Mouse (Mus musculus) stomach, postnatal 0 days (tissue): Measurements from ENCODE around the gene 1500009C09Rik. TPM values are rescaled to one million over a fixed set of nuclear protein-coding genes. Genes with fewer than 3 reads are reported as not detected.

ENCODE experiments used
- ATAC-seq: fragments of 200-750 bp; cut with Nextera tagmentation; 2 replicates; pipeline ENCODE4 v1.8.0; 2017; ENCODE audit not compliant: low FRiP score, low TSS enrichment
- DNase-seq: peaks from one replicate; pipeline ENCODE4 v3.0.0-alpha.2; 2016; ENCODE audit warnings: low spot score
- H3K27ac ChIP-seq: fragments of 300-500 bp; sonication (generic); replicated peaks from 2 replicates; pipeline ENCODE4 v1.5.1; 2014; ENCODE audit warnings: mild to moderate bottlenecking, control low read depth
- H3K27me3 ChIP-seq: fragments of 300-500 bp; sonication (generic); 2 replicates; pipeline ENCODE4 v1.6.1; 2014; ENCODE audit warnings: low read length; ENCODE audit not compliant: control insufficient read depth, insufficient read depth
- H3K36me3 ChIP-seq: fragments of 300-500 bp; sonication (generic); 2 replicates; pipeline ENCODE4 v1.6.1; 2014; ENCODE audit warnings: low read length, mixed read lengths; ENCODE audit not compliant: control insufficient read depth, insufficient read depth
- H3K4me1 ChIP-seq: fragments of 300-500 bp; sonication (generic); replicated peaks from 2 replicates; pipeline ENCODE4 v1.6.1; 2014; ENCODE audit warnings: antibody characterized with exemption; ENCODE audit not compliant: control insufficient read depth, insufficient read depth
- H3K4me2 ChIP-seq: fragments of 300-500 bp; sonication (generic); replicated peaks from 2 replicates; pipeline ENCODE4 v1.6.1; 2014; ENCODE audit warnings: low read depth, mild to moderate bottlenecking, control low read depth, moderate library complexity
- H3K4me3 ChIP-seq: fragments of 300-500 bp; sonication (generic); 2 replicates; pipeline ENCODE4 v1.5.1; 2014; ENCODE audit warnings: low read depth, low read length, control low read depth
- H3K9ac ChIP-seq: fragments of 300-500 bp; sonication (generic); 2 replicates; pipeline ENCODE4 v1.6.1; 2014; ENCODE audit warnings: mild to moderate bottlenecking, low read length, control low read depth, mixed read lengths
- H3K9me3 ChIP-seq: fragments of 300-500 bp; sonication (generic); 2 replicates; pipeline ENCODE4 v1.6.1; 2016; ENCODE audit warnings: low read length; ENCODE audit not compliant: control insufficient read depth
- CTCF ChIP-seq: IDR thresholded peaks from 2 replicates; pipeline ENCODE4 v1.5.1; 2016; ENCODE audit warnings: antibody characterized with exemption, low read depth, mild to moderate bottlenecking, moderate library complexity
- EP300 ChIP-seq: optimal IDR thresholded peaks from 2 replicates; pipeline ENCODE3; 2016; ENCODE audit warnings: antibody characterized with exemption
- WGBS: fragments of 180-500 bp; shearing (Covaris S2); extraction: QIAGEN DNeasy Blood & Tissue Kit; methylation state at CpG from one replicate; pipeline ENCODE4 v1.1.7; 2014; 5-methylcytosine and 5-hydroxymethylcytosine counted together
- polyA plus RNA-seq: library from polyadenylated mRNA; unstranded; fragments of >200 nt; fragmentation: Nextera tagmentation; extraction: Ambion mirVana; gene quantifications from 2 replicates; pipeline ENCODE4 v1.2.1, GENCODE M21; 2015

The 1500009C09Rik gene
- polyA plus RNA-seq, 1 experiment from 2014 or later = 0.23 TPM

DNA sequence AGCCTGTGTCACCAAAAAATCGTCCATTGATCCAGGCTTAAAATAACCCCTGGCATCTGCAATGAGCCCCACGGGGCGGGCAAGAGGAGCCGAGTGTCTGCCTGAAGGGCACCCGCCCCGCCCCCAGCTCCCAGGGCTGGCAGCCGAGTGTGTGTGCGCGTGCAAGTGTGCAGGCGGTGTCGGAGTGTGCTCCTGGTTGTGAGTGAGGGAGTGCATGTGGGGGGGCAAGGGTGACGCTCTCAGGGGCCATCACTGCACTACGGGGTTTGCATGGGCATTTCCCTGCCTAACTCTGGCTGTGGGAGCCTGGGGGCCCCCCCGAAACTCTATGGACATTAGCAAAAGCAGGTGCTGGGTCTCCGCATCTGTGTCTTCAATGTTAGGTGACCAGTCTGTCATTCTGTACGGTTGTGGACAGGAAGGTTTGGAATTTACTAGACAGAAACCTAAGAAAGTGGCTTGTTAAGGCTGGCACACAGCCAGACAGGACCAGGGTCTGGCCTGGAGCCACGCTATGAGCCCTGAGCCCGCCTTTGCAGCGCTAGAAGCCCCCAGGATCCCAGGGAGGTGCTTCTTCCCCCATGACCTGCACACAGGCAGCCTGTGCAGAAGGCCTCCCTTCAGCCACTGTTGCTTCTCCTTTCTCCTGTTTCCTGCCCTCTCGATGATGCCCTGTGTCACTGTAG, 35.9 kb upstream of the 1500009C09Rik start:
- H3K36me3 ChIP-seq = no peaks in the 10 kb centered on the region
- peaks cover 6% of the 10 kb centered on the region; the same call in 1 of the 2 replicates for H3K27me3 ChIP-seq
- no peak for ATAC-seq

DNA sequence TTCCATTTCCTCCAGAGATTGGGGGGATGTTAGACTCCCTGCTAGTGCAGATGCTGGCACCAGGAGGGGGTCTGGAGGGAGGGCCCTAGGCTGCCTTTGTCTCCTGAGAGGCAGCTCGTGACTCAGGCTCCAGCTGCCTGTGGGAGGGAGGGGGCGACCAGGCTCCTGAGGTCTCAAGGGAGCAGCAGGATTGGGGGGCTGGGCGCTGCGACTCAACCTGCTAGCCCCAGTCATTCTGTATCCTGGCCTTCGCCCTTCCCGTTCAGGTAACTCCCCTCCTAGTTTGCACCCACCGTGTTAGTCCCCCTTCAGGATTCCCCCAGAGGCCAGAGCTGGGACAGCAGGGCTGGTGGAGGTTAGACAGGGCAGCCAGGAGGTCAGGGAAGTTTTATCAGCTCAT, 35.2 kb upstream of the 1500009C09Rik start:
- H3K9me3 ChIP-seq = no peaks in the 10 kb centered on the region
- no peak overlapping the region for H3K27ac ChIP-seq
- H3K9ac ChIP-seq = no peak overlapping the region
- H3K27me3 ChIP-seq = peaks cover 6% of the 10 kb centered on the region; the same call in 1 of the 2 replicates
- no peak for DNase-seq
- ATAC-seq = no peak
- no peak overlapping the region for H3K4me3 ChIP-seq
- 30% methylated on average over 7 of the region's 7 CpGs for WGBS
- TF ChIP-seq EP300 = no peak
- H3K4me2 ChIP-seq = no peak overlapping the region
- no peaks in the 10 kb centered on the region for H3K4me1 ChIP-seq
- no peaks in the 10 kb centered on the region for H3K36me3 ChIP-seq

More for the DNA sequence above, 35.9 kb upstream of the 1500009C09Rik start:
- Histone ChIP-seq H3K4me1 (no peaks in the 10 kb centered on the region), H3K27ac (no peak overlapping the region), H3K4me3 (no peak overlapping the region), H3K9ac (no peak overlapping the region), H3K4me2 (no peak overlapping the region), H3K9me3 (no peaks in the 10 kb centered on the region)
- no peak for DNase-seq
- WGBS = 52% methylated on average over 20 of the region's 20 CpGs
- no peak for TF ChIP-seq EP300

DNA sequence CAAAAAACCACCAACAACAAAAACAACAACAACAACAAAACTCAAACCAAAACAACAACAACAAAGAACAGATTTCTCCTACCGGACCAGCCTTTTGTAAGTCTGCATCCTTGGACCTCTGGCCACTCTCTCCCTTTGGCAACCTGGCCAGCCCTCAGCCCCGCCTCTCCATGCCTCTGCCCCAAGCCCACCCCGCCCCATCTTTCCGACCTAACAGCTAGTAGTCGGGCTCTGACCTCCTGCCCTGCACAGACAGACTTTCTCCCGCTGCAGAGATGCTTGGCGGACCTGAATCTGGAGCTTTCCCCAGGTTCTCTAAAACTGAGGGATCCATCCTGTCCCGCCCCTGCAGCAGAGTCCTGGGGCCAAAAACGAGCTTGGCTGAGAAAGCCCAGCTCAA, 34.2 kb upstream of the 1500009C09Rik start:
- Histone ChIP-seq H3K27ac (no peak overlapping the region), H3K4me2 (no peak overlapping the region), H3K36me3 (no peaks in the 10 kb centered on the region), H3K27me3 (peaks cover 6% of the 10 kb centered on the region; the same call in 1 of the 2 replicates), H3K9ac (no peak overlapping the region), H3K4me1 (no peaks in the 10 kb centered on the region), H3K4me3 (no peak overlapping the region), H3K9me3 (no peaks in the 10 kb centered on the region)
- DNase-seq (no peak), ATAC-seq (no peak)
- TF ChIP-seq EP300 (no peak), CTCF (no peak)
- 38% methylated on average over 9 of the region's 9 CpGs for WGBS

DNA sequence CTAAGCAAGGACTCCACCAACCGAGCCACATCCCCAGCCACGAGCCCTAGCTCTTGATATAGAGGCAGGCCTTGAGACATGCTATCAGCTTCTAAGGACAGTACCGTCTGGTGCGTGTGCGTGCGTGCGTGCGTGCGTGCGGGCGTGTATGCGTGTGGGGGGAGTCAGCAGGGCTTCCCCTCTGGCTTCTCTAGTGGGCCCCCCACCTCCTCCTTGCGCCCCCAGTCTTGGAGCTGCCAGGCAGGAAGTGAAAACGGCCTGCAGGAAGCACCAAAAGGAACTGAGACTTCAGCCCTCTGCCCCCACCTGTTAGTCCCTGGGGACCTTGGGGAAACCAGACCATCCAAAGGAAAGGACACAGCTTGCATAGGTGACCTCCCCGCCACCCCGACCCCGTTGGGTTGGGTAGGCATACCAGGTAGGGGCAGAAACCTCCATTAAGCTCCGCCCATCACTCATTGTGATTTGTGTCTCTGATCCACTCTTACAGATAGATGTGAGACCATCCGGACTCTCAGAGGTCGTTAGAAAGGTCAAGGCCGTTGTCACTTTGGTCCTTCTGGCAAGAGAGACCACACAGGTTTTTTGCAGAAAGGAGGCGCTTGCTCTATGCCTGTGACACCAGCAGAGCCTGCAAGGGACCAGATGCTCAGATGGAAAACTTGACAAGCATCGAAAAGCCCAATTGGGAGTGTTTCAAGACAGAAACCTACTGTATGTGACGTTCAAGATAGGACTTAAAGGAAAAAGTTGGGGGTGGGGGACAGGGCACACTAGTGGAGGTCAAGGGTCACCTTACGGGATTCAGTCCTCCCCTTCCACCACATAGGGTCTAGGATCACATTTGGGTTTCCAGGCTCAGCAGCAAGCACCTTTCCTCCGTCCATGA, 33.2 kb upstream of the 1500009C09Rik start:
- 72% methylated on average over 26 of the region's 26 CpGs for WGBS
- DNase-seq (no peak), ATAC-seq (no peak)
- Histone ChIP-seq H3K4me2 (no peak overlapping the region), H3K9ac (no peak overlapping the region), H3K4me1 (no peaks in the 10 kb centered on the region), H3K9me3 (no peaks in the 10 kb centered on the region), H3K27me3 (peaks cover 4% of the 10 kb centered on the region; the same call in 1 of the 2 replicates), H3K36me3 (no peaks in the 10 kb centered on the region), H3K4me3 (no peak overlapping the region), H3K27ac (no peak overlapping the region)
- no peak for TF ChIP-seq CTCF
- no peak for TF ChIP-seq EP300

DNA sequence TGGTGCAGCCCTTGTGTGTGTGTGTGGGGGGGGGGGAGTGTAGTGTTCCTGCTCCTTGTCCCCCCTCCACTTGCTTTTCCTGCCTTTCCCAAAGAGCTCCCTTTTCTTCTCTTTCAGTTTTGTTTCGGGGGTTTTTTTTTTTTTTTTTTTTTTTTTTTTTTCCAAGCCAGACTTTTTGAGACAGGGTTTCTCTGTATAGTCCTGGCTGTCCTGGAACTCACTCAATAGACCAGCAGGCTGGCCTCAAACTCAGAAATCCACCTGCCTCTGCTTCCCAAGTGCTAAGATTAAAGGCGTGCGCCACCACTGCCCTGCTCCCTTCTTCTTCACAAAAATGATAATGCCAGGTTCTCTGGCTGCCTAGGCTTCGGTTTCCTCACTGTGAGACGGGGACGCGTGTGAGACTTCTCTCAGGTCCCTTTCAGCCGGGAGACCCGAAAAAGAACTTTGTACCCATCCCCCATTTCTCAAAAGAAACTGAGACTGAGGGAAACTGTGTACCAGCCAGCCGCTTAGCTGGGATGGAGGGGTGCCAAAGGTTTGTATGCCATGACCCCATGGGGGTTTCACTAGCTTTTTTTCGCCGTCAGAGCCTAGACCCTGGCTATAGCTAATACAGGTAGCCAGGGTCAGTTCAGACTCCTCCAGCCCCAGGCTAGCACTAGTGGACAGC, 32.1 kb upstream of the 1500009C09Rik start:
- no peak overlapping the region for H3K9ac ChIP-seq
- no peaks in the 10 kb centered on the region for H3K9me3 ChIP-seq
- H3K27ac ChIP-seq = no peak overlapping the region
- H3K4me3 ChIP-seq = no peak overlapping the region
- no peaks in the 10 kb centered on the region for H3K36me3 ChIP-seq
- 72% methylated on average over 11 of the region's 12 CpGs for WGBS
- no peak for TF ChIP-seq CTCF
- TF ChIP-seq EP300 = no peak
- no peak overlapping the region for H3K4me2 ChIP-seq
- 0 out of 2 replicates have a peak, but pooled peaks cover 4% of the 10 kb centered on the region for H3K27me3 ChIP-seq
- ATAC-seq = no peak
- H3K4me1 ChIP-seq = no peaks in the 10 kb centered on the region
- no peak for DNase-seq
